Mouse (Mus musculus): Measurements from ENCODE around the gene Mup5.
"Not testable (repeated sequence)": the region's sequence is repeated elsewhere in the genome, so short reads cannot be mapped to it uniquely, and the experiment has no call there.

The Mup5 gene

DNA sequence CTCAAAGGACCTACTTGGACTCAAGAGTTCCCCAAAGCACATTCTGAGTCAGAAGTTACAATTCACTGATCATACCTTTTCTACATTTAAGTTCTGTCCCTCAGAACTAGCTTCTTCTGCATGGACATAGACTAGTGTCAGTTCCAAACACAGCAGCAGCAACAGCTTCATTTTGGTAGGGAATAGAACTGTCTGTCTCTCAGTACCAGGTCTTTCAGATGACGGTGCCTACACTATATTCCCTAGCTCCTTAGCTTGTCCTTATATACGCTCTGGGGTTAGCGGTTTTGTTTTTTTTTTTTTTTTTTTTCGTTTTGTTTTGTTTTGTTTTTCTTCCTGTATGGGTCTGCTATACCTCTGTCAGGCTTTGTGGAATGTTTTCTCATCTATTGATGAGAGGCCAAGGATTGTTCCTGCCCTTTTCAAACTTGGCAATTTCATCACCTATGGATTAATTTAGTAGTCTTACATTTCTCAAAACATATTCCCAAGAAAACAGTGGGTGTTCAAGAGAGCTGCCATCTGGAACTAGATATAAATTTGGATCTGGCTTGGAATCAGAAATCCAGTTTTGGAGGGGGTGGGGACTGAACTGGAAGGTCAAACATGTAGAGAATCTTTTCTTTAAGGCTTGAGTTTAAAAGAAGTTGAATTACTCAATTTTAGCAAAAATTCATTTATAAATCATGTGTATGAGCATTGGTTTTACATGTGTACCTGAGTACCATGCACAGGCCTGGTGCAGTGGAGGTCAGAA, at the start of gene Mup5:
Mup5 (minus strand) TSS at position 282 of the 757 bp plus-strand sequence.
- DNase-seq (ENCODE audit: low read depth, low spot score) = no peak

DNA sequence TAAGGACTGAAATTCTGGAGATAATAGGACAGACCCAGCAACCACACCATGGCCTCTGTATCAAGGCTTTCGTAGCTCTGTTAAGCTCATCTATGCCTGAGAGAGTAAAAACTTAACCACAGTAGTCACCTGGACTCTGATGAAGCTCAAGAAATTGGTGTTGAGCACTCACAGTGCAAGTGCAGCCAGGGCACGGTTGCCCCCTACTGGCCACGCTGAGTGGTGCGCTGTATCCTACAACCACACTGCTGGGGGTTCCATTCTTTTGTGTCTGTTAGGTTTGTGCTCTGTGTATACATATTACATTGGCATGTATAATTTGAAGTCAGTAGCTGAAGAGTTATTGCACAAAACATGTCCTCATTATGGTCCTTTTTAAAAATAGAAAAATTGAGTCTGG, 23.1 kb upstream of the Mup5 start:
- peak; percentile 48 for DNase-seq (ENCODE audit: low read depth, low spot score)

GRCm38 (mm10) chr4:61855831-61856698, 21.0 kb upstream of the Mup5 start:
- DNase-seq (ENCODE audit: low read depth, low spot score) = no peak

DNA sequence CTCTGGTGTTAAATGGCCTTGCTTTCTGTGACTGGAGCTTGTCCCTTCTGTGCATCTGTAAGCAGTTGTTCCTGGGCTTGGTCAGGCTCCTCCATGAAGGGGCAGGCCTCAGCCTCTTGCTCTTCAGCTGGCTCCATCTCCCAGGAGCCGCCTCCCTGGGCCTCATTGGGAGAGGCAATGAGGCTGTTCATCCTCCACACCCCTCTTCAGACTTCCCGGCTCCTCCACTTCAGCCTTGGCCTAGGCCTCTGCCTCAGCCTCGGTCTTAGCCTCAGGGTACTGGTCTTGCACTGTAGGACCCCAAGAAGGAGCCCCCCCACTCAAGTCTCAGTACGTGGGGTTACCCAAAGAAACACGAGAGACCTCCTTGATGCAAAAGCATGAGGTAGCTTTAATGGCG, 20.3 kb upstream of the Mup5 start:
- no peak for DNase-seq (ENCODE audit: low read depth, low spot score)

- DNase-seq (ENCODE audit: low read depth, low spot score) = no peak
Observed at GRCm38 (mm10) chr4:61844758-61845455, 9.9 kb upstream of the Mup5 start.

DNA sequence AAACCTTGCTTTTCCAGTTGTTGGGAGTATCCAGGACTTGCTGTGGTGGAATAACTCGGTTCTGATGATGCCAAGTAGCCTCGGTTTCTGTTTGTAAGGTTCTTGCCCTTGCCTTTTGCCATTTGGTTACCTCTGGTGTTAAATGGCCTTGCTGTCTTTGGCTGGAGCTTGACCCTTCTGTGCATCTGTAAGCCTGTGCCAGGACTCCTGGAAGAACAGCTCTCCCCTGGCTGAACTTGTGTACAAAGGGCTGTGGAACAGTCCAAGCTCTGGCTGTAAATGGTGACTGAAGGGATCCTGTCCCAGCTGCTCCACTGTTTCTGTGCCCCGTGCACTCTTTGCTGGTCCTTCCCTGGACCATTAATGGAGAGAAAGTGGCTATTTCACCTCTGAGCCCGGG, 5.8 kb downstream of the Mup5 start:
- no peak for DNase-seq (ENCODE audit: low read depth, low spot score)

DNA sequence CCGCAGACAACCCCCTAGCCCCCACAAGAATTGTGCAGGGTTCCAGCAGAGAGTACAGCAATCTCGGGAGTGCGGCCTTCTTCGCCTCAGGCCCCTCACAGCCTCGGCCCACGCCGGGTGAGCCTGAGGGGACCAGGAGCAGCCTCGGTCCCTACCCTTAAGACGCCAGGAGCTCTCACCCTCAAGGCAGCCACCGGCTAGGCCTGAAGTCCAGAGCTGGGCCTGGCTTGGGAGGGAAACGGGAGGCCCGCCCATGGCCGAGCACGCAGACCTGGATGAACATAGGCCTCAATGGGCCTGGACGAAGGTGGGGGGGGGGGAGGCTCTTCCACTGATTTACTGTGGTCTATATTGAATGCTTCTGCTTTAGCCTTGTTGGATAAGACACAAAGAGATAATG, 11.8 kb downstream of the Mup5 start:
- no peak for DNase-seq (ENCODE audit: low read depth, low spot score)

- not testable (repeated sequence) for DNase-seq (ENCODE audit: low read depth, low spot score)
Observed at GRCm38 (mm10) chr4:61822541-61822940, 12.5 kb downstream of the Mup5 start.

- no peak for DNase-seq (ENCODE audit: low read depth, low spot score)
Observed at GRCm38 (mm10) chr4:61815602-61816001, 19.4 kb downstream of the Mup5 start.

DNA sequence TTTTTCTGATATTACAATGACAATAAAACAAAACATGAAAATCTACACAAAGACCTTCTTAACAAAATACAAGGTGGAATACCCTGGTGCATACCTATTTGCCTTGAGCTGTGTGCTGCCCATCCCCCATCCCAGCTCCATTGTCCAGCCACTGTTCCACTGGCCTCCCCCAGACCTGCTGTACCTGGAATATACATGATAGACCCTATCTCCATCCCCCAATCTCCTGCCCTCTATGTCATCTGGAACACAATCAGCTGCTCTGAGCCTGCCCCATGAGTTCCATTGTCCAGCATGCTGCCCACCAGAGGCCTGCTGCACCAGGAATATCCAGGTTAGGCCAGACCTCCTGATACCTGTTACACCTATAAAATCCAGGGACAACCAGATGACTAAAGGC, 21.6 kb downstream of the Mup5 start:
- no peak for DNase-seq (ENCODE audit: low read depth, low spot score)

GRCm38 (mm10) chr4:61811193-61811592, 23.8 kb downstream of the Mup5 start:
- DNase-seq (ENCODE audit: low read depth, low spot score) = peak; percentile 56

DNA sequence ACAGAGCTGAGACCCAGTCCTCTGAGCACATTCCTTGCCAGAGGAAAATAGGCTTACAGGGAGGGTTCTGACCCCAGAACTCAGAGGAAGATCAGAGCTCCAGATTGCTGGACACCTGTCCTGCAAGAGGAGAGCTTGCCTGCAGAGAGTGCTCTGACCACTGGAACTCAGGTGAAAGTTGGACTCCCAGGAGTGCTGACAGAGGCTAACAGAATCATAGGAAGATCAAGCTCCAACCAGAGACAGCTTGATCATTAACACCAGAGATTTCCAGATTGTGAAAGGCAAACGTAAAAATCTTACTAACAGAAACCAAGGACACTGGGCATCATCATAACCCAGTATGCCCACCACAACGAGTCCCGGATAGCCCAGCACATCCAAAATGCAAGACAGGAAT, 26.1 kb downstream of the Mup5 start:
- not testable (repeated sequence) for DNase-seq (ENCODE audit: low read depth, low spot score)

DNA sequence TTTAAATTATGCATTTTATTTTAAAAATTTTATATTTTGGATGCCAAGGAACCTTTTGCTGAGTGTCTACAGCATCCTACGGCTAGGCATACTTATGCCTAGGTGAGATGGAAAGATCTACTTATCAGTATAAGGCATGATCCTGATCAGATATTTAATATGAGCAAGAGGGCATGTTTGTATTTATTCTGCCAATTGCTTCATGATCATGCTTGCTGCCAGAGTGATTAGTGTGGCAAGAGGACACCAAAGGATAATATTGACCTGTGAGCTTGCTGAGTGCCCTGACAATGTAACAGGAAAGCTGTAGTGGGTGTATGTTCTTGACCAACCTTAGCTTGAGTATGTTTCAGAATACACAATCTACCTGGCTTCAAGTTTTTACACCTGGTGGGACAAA, 45.3 kb downstream of the Mup5 start:
- DNase-seq (ENCODE audit: low read depth, low spot score) = not testable (repeated sequence)

GRCm38 (mm10) chr4:61784231-61784630, 50.8 kb downstream of the Mup5 start:
- not testable (repeated sequence) for DNase-seq (ENCODE audit: low read depth, low spot score)

GRCm38 (mm10) chr4:61782169-61782568, 52.9 kb downstream of the Mup5 start, which contains the start of gene Mup19:
Gene Mup19 (minus strand): TSS chr4:61782269.
- not testable (repeated sequence) for DNase-seq (ENCODE audit: low read depth, low spot score)
